Mouse (Mus musculus): ENCODE results near the gene Sptbn1.

DNA sequence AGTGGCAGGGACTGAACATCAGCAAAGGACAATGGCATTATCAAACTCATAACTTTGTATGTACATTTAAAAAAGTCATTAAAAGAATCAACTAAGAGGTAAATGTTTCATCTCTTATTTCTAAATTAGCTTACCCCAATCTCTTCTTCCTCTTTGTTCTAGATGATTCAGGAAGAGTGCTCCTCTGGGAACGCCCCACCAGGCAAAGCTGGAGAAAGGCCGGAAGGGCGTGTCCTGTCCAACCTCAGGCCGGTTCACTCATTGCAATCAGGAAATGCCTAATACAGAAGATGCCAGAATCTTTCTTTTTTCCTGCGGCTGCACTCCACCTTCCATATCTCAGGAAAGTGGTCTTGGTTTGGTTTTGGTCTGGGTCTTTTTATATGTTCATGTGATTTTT lies 11.3 kb upstream of the Sptbn1 start:
- no peak for TF ChIP-seq CTCF (IDR thresholded peaks at IDR 0.05; ENCODE audit: extremely low read depth, insufficient read length, insufficient replicate concordance, low read depth, low read length)
- no peak for TF ChIP-seq POLR2A (IDR thresholded peaks at IDR 0.05; ENCODE audit: low read depth, low read length)

All from small intestine, adult 2 months (tissue).